ENCODE assay signal across 16 mouse cellular contexts in genomic region chr5:131496517-131497216, GRCm38 (mm10).
A peak's percentile ranks its signal among the peaks of the same experiment; 100 is the strongest.
DNase-seq lines count a peak whose midpoint lies in the region; ATAC-seq and TF ChIP-seq lines count a peak whose summit lies in the region.
"Had no signal": no experiment of that assay in that cellular context is flagged by ENCODE, and none has a peak within 500 bp of the region (broad histone marks: within the 10 kb centered on the region; RNA-seq: fewer than 3 reads in every experiment).

No protein-coding gene starts in this region.

- peaks cover 36% of the 10 kb centered on the region for H3K4me1 ChIP-seq in hindbrain, embryonic 13.5 days (replicated peaks)
- H3K4me1 ChIP-seq in hindbrain, postnatal 0 days (ENCODE audit: insufficient read depth, low read length) = no peaks in the 10 kb centered on the region
- H3K4me1 ChIP-seq in midbrain, embryonic 16.5 days (ENCODE audit: control insufficient read depth, insufficient read depth, low read length) = peaks cover 9% of the 10 kb centered on the region; the same call in 1 of the 2 replicates
- H3K4me1 ChIP-seq in midbrain, postnatal 0 days (ENCODE audit: insufficient read depth, low read length) = no peaks in the 10 kb centered on the region
- H3K4me1 ChIP-seq in embryonic facial prominence, embryonic 13.5 days = peaks cover 26% of the 10 kb centered on the region
- H3K4me1 ChIP-seq in stomach, embryonic 16.5 days (ENCODE audit: control insufficient read depth, insufficient read depth, low read length) = no peaks in the 10 kb centered on the region

- 0 out of 2 replicates have a peak, but pooled peaks have one; percentile 26 for ATAC-seq in hindbrain, embryonic 13.5 days (ENCODE audit: low FRiP score)
- ATAC-seq in hindbrain, postnatal 0 days = no peak
- ATAC-seq in midbrain, embryonic 16.5 days = peak; percentile 61; the same call in 1 of the 2 replicates
- no peak for ATAC-seq in midbrain, postnatal 0 days (ENCODE audit: low FRiP score)
- peak; percentile 28; the same call in 1 of the 2 replicates for ATAC-seq in embryonic facial prominence, embryonic 13.5 days (ENCODE audit: insufficient number of reproducible peaks, insufficient read depth, low FRiP score, low TSS enrichment, low read depth)
- ATAC-seq in stomach, embryonic 16.5 days (ENCODE audit: insufficient read depth, low FRiP score) = peak; percentile 26; the same call in 1 of the 2 replicates
- ATAC-seq: forebrain, embryonic 16.5 days had no signal

- no peak for TF ChIP-seq CTCF in hindbrain, postnatal 0 days (IDR thresholded peaks at IDR 0.05; ENCODE audit: low read depth)
- TF ChIP-seq CTCF in midbrain, postnatal 0 days (IDR thresholded peaks at IDR 0.05) = no peak

- no peak overlapping the region for H3K4me2 ChIP-seq in hindbrain, embryonic 13.5 days
- no peak overlapping the region for H3K4me2 ChIP-seq in hindbrain, postnatal 0 days (ENCODE audit: low read depth, low read length)
- no peak overlapping the region for H3K4me2 ChIP-seq in midbrain, embryonic 16.5 days (ENCODE audit: low read length)
- H3K4me2 ChIP-seq in midbrain, postnatal 0 days (ENCODE audit: low read depth, low read length, poor library complexity, severe bottlenecking) = no peak overlapping the region
- no peak overlapping the region for H3K4me2 ChIP-seq in embryonic facial prominence, embryonic 13.5 days
- H3K4me2 ChIP-seq in stomach, embryonic 16.5 days (ENCODE audit: low read depth, low read length) = no peak overlapping the region
- H3K4me2 ChIP-seq: limb, embryonic 13.5 days had no signal

- DNase-seq in hindbrain, postnatal 0 days (ENCODE audit: low spot score) = no peak
- DNase-seq in midbrain, postnatal 0 days (ENCODE audit: low spot score) = no peak
- DNase-seq in B cell, adult 2 months = no peak
- DNase-seq: cerebellum, adult 9-10 months; heart, postnatal 14 days; kidney, adult 2 months; kidney, postnatal 25 days; layer of hippocampus, adult 9-11 months had no signal

- no peaks in the 10 kb centered on the region for H3K9me3 ChIP-seq in hindbrain, embryonic 13.5 days
- no peaks in the 10 kb centered on the region for H3K9me3 ChIP-seq in hindbrain, postnatal 0 days (ENCODE audit: low read length)
- H3K9me3 ChIP-seq in midbrain, embryonic 16.5 days (replicated peaks; ENCODE audit: control insufficient read depth, low read length, poor library complexity, severe bottlenecking) = no peaks in the 10 kb centered on the region
- no peaks in the 10 kb centered on the region for H3K9me3 ChIP-seq in midbrain, postnatal 0 days (ENCODE audit: low read length)
- no peaks in the 10 kb centered on the region for H3K9me3 ChIP-seq in embryonic facial prominence, embryonic 13.5 days
- H3K9me3 ChIP-seq in stomach, embryonic 16.5 days (replicated peaks; ENCODE audit: control insufficient read depth, low read length) = 0 out of 2 replicates have a peak, but pooled peaks cover 4% of the 10 kb centered on the region
- H3K9me3 ChIP-seq: limb, embryonic 13.5 days had no signal

- WGBS in hindbrain, embryonic 13.5 days = 96% methylated on average over 10 of the region's 10 CpGs
- 92% methylated on average over 10 of the region's 10 CpGs for WGBS in hindbrain, postnatal 0 days
- WGBS in midbrain, embryonic 16.5 days = 93% methylated on average over 10 of the region's 10 CpGs
- 93% methylated on average over 10 of the region's 10 CpGs for WGBS in midbrain, postnatal 0 days
- 91% methylated on average over 10 of the region's 10 CpGs for WGBS in embryonic facial prominence, embryonic 13.5 days
- 84% methylated on average over 10 of the region's 10 CpGs for WGBS in stomach, embryonic 16.5 days

- no peaks in the 10 kb centered on the region; the same call in none of the 2 replicates for H3K36me3 ChIP-seq in hindbrain, embryonic 13.5 days
- H3K36me3 ChIP-seq in hindbrain, postnatal 0 days (ENCODE audit: insufficient read depth, low read length) = no peaks in the 10 kb centered on the region
- no peaks in the 10 kb centered on the region for H3K36me3 ChIP-seq in midbrain, embryonic 16.5 days (ENCODE audit: control insufficient read depth, insufficient read depth, low read length)
- no peaks in the 10 kb centered on the region for H3K36me3 ChIP-seq in midbrain, postnatal 0 days (ENCODE audit: insufficient read depth, low read length)
- no peaks in the 10 kb centered on the region; the same call in 1 of the 2 replicates for H3K36me3 ChIP-seq in embryonic facial prominence, embryonic 13.5 days
- no peaks in the 10 kb centered on the region for H3K36me3 ChIP-seq in stomach, embryonic 16.5 days (ENCODE audit: control insufficient read depth, insufficient read depth, low read length)

- H3K27ac ChIP-seq in hindbrain, embryonic 13.5 days = peak overlapping the region; percentile 48; the same call in 1 of the 2 replicates
- H3K27ac ChIP-seq in hindbrain, postnatal 0 days = no peak overlapping the region
- H3K27ac ChIP-seq in midbrain, embryonic 16.5 days (ENCODE audit: low read length) = no peak overlapping the region
- H3K27ac ChIP-seq in midbrain, postnatal 0 days (ENCODE audit: low read depth, low read length) = no peak overlapping the region
- peak overlapping the region; percentile 58 for H3K27ac ChIP-seq in embryonic facial prominence, embryonic 13.5 days
- no peak overlapping the region for H3K27ac ChIP-seq in stomach, embryonic 16.5 days (ENCODE audit: low read length)
- H3K27ac ChIP-seq: limb, embryonic 13.5 days; liver, embryonic 14.5 days had no signal

- no peak overlapping the region for H3K4me3 ChIP-seq in hindbrain, embryonic 13.5 days
- no peak overlapping the region for H3K4me3 ChIP-seq in hindbrain, postnatal 0 days (ENCODE audit: low read length)
- no peak overlapping the region for H3K4me3 ChIP-seq in midbrain, embryonic 16.5 days (ENCODE audit: low read depth, low read length)
- H3K4me3 ChIP-seq in midbrain, postnatal 0 days (ENCODE audit: low read depth, low read length) = no peak overlapping the region
- H3K4me3 ChIP-seq in embryonic facial prominence, embryonic 13.5 days = no peak overlapping the region
- no peak overlapping the region for H3K4me3 ChIP-seq in stomach, embryonic 16.5 days (replicated peaks; ENCODE audit: low read length)
- H3K4me3 ChIP-seq: erythroblast, embryonic 14.5 days; limb, embryonic 13.5 days had no signal

- no peaks in the 10 kb centered on the region for H3K27me3 ChIP-seq in hindbrain, embryonic 13.5 days
- no peaks in the 10 kb centered on the region for H3K27me3 ChIP-seq in hindbrain, postnatal 0 days (ENCODE audit: insufficient read depth, low read length)
- no peaks in the 10 kb centered on the region for H3K27me3 ChIP-seq in midbrain, embryonic 16.5 days (ENCODE audit: control insufficient read depth, insufficient read depth, low read depth, low read length)
- H3K27me3 ChIP-seq in midbrain, postnatal 0 days (ENCODE audit: insufficient read depth, low read length) = no peaks in the 10 kb centered on the region
- no peaks in the 10 kb centered on the region for H3K27me3 ChIP-seq in embryonic facial prominence, embryonic 13.5 days
- H3K27me3 ChIP-seq in stomach, embryonic 16.5 days (ENCODE audit: control insufficient read depth, insufficient read depth, low read length) = no peaks in the 10 kb centered on the region
- H3K27me3 ChIP-seq: limb, embryonic 13.5 days had no signal

- no peak overlapping the region for H3K9ac ChIP-seq in hindbrain, embryonic 13.5 days
- H3K9ac ChIP-seq in hindbrain, postnatal 0 days (replicated peaks; ENCODE audit: low read length) = no peak overlapping the region
- no peak overlapping the region for H3K9ac ChIP-seq in midbrain, embryonic 16.5 days (ENCODE audit: low read depth, low read length)
- no peak overlapping the region for H3K9ac ChIP-seq in midbrain, postnatal 0 days (replicated peaks; ENCODE audit: low read length, poor library complexity, severe bottlenecking)
- H3K9ac ChIP-seq in embryonic facial prominence, embryonic 13.5 days = no peak overlapping the region
- no peak overlapping the region for H3K9ac ChIP-seq in stomach, embryonic 16.5 days (ENCODE audit: low read length)
- H3K9ac ChIP-seq: limb, embryonic 13.5 days; liver, embryonic 14.5 days had no signal

Comparison
In these comparisons a context has a peak if more than half of its experiments do, and no peak if none do; other contexts are left out.
1. ATAC-seq: peak in hindbrain, embryonic 13.5 days (single experiment), midbrain, embryonic 16.5 days (single experiment), embryonic facial prominence, embryonic 13.5 days (single experiment) and stomach, embryonic 16.5 days (single experiment); none in hindbrain, postnatal 0 days (single experiment) and midbrain, postnatal 0 days (single experiment).
2. H3K27ac ChIP-seq: peak in hindbrain, embryonic 13.5 days (single experiment) and embryonic facial prominence, embryonic 13.5 days (single experiment); none in hindbrain, postnatal 0 days (single experiment), midbrain, embryonic 16.5 days (single experiment), midbrain, postnatal 0 days (single experiment) and stomach, embryonic 16.5 days (single experiment).